Mouse (Mus musculus) B cell, adult 2 months (primary cell): Measurements from ENCODE around the gene Drg1.
"Not testable (repeated sequence)": the region's sequence is repeated elsewhere in the genome, so short reads cannot be mapped to it uniquely, and the experiment has no call there.

Experiments used
- DNase-seq, 2 experiments: peaks; one replicate each; pipeline ENCODE4 v3.0.0; 2022

Gene Drg1

GRCm38 (mm10) chr11:3165210-3165782 lies 100.9 kb downstream of the Drg1 start:
- not testable (repeated sequence) for DNase-seq

GRCm38 (mm10) chr11:3163661-3164060 lies 102.6 kb downstream of the Drg1 start:
- DNase-seq: not testable (repeated sequence)

- peak; percentile 38 for DNase-seq
Measured at GRCm38 (mm10) chr11:3163122-3163521, 103.1 kb downstream of the Drg1 start.

GRCm38 (mm10) chr11:3162236-3162897 lies 103.8 kb downstream of the Drg1 start:
- peak; percentile 59 to 62 for DNase-seq

GRCm38 (mm10) chr11:3161370-3161769 lies 104.8 kb downstream of the Drg1 start:
- peak; percentile 56 to 62 for DNase-seq

- DNase-seq: not testable (repeated sequence)
Measured at GRCm38 (mm10) chr11:3158800-3159199, 107.4 kb downstream of the Drg1 start.

- peak; percentile 24 to 36 for DNase-seq
Measured at GRCm38 (mm10) chr11:3157996-3158395, 108.2 kb downstream of the Drg1 start.

- DNase-seq: not testable (repeated sequence)
Measured at GRCm38 (mm10) chr11:3156991-3157390, 109.2 kb downstream of the Drg1 start.

GRCm38 (mm10) chr11:3153666-3154397 lies 112.4 kb downstream of the Drg1 start:
- DNase-seq: peak; percentile 58 to 59

- not testable (repeated sequence) for DNase-seq
Measured at GRCm38 (mm10) chr11:3151358-3151757, 114.9 kb downstream of the Drg1 start.

GRCm38 (mm10) chr11:3150677-3151003 lies 115.6 kb downstream of the Drg1 start:
- not testable (repeated sequence) for DNase-seq

- DNase-seq: not testable (repeated sequence)
Measured at GRCm38 (mm10) chr11:3150003-3150676, 116.1 kb downstream of the Drg1 start.

- not testable (repeated sequence) for DNase-seq
Measured at GRCm38 (mm10) chr11:3149471-3149870, 116.7 kb downstream of the Drg1 start.

- not testable (repeated sequence) for DNase-seq
Measured at GRCm38 (mm10) chr11:3146806-3147205, 119.4 kb downstream of the Drg1 start.

- DNase-seq: not testable (repeated sequence)
Measured at GRCm38 (mm10) chr11:3145359-3146165, 120.7 kb downstream of the Drg1 start.

- DNase-seq: not testable (repeated sequence)
Measured at GRCm38 (mm10) chr11:3143984-3144383, 122.2 kb downstream of the Drg1 start.

- peak; percentile 73 to 76 for DNase-seq
Measured at GRCm38 (mm10) chr11:3142413-3142812, 123.8 kb downstream of the Drg1 start.

- DNase-seq: not testable (repeated sequence)
Measured at GRCm38 (mm10) chr11:3140967-3141535, 125.2 kb downstream of the Drg1 start.

GRCm38 (mm10) chr11:3138323-3138722 lies 127.9 kb downstream of the Drg1 start:
- DNase-seq: peak in 1 of 2 experiments; percentile 40
